Mouse (Mus musculus) limb, embryonic 15.5 days (tissue): ENCODE data around the gene Slc2a13. TPM values are rescaled to one million over a fixed set of nuclear protein-coding genes. Genes with fewer than 3 reads are reported as not detected.
A peak's percentile ranks its signal among the peaks of the same experiment; 100 is the strongest.

Experiments
- ATAC-seq: fragments of 200-750 bp; cut with Nextera tagmentation; 2 replicates; pipeline ENCODE4 v1.8.0; 2017; ENCODE audit warnings: low read depth, moderate TSS enrichment; ENCODE audit not compliant: insufficient number of reproducible peaks, low FRiP score, low TSS enrichment
- H3K27ac ChIP-seq: fragments of 300-500 bp; sonication (generic); 2 replicates; pipeline ENCODE4 v1.5.1; 2015; ENCODE audit warnings: moderate library complexity, mild to moderate bottlenecking, inconsistent platforms
- H3K27me3 ChIP-seq: fragments of 300-500 bp; sonication (generic); 2 replicates; pipeline ENCODE4 v1.6.1; 2015; ENCODE audit warnings: inconsistent platforms
- H3K36me3 ChIP-seq: fragments of 300-500 bp; sonication (generic); 2 replicates; pipeline ENCODE4 v1.6.1; 2015; ENCODE audit warnings: inconsistent platforms
- H3K4me1 ChIP-seq: fragments of 300-500 bp; sonication (generic); 2 replicates; pipeline ENCODE4 v1.6.1; 2015; ENCODE audit warnings: inconsistent platforms
- H3K4me2 ChIP-seq: fragments of 300-500 bp; sonication (generic); 2 replicates; pipeline ENCODE4 v1.6.1; 2015; ENCODE audit warnings: mild to moderate bottlenecking, inconsistent platforms
- H3K4me3 ChIP-seq: fragments of 300-500 bp; sonication (generic); 2 replicates; pipeline ENCODE4 v1.5.1; 2015; ENCODE audit warnings: mild to moderate bottlenecking, inconsistent platforms
- H3K9ac ChIP-seq: fragments of 300-500 bp; sonication (generic); 2 replicates; pipeline ENCODE4 v1.6.1; 2015; ENCODE audit warnings: inconsistent platforms
- H3K9me3 ChIP-seq: fragments of 300-500 bp; sonication (generic); 2 replicates; pipeline ENCODE4 v1.6.1; 2016; ENCODE audit warnings: inconsistent platforms
- WGBS: fragments of 180-500 bp; shearing (Covaris S2); methylation state at CpG from one replicate; pipeline ENCODE4 v1.1.7; 2015; 5-methylcytosine and 5-hydroxymethylcytosine counted together
- polyA plus RNA-seq: library from polyadenylated mRNA; unstranded; fragments of >200 nt; fragmentation: Nextera tagmentation; extraction: Ambion mirVana; gene quantifications from 2 replicates; pipeline ENCODE4 v1.2.1, GENCODE M21; 2015

Gene Slc2a13
- polyA plus RNA-seq, 1 experiment from 2014 or later: 2.1 TPM

GRCm38 (mm10) chr15:91372464-91373202, 200.4 kb downstream of the Slc2a13 start:
- Histone ChIP-seq H3K9me3 (no peaks in the 10 kb centered on the region), H3K27me3 (no peaks in the 10 kb centered on the region), H3K4me3 (no peak overlapping the region), H3K36me3 (no peaks in the 10 kb centered on the region), H3K4me1 (peaks cover 17% of the 10 kb centered on the region), H3K27ac (peak overlapping the region; percentile 38; the same call in 1 of the 2 replicates), H3K9ac (no peak overlapping the region), H3K4me2 (no peak overlapping the region)
- ATAC-seq: peak; percentile 10; the same call in 1 of the 2 replicates
- 59% methylated on average over 9 of the region's 9 CpGs for WGBS

- 0 out of 2 replicates have a peak, but pooled peaks have one; percentile 63 for ATAC-seq
- Histone ChIP-seq H3K4me1 (peaks cover 17% of the 10 kb centered on the region), H3K4me3 (no peak overlapping the region), H3K4me2 (no peak overlapping the region), H3K9ac (no peak overlapping the region), H3K9me3 (no peaks in the 10 kb centered on the region), H3K27me3 (no peaks in the 10 kb centered on the region), H3K27ac (0 out of 2 replicates have a peak overlapping the region, but pooled peaks have one; percentile 38), H3K36me3 (no peaks in the 10 kb centered on the region)
- WGBS: 24% methylated on average over 7 of the region's 7 CpGs
Observed at GRCm38 (mm10) chr15:91371859-91372394, 201.1 kb downstream of the Slc2a13 start.

DNA sequence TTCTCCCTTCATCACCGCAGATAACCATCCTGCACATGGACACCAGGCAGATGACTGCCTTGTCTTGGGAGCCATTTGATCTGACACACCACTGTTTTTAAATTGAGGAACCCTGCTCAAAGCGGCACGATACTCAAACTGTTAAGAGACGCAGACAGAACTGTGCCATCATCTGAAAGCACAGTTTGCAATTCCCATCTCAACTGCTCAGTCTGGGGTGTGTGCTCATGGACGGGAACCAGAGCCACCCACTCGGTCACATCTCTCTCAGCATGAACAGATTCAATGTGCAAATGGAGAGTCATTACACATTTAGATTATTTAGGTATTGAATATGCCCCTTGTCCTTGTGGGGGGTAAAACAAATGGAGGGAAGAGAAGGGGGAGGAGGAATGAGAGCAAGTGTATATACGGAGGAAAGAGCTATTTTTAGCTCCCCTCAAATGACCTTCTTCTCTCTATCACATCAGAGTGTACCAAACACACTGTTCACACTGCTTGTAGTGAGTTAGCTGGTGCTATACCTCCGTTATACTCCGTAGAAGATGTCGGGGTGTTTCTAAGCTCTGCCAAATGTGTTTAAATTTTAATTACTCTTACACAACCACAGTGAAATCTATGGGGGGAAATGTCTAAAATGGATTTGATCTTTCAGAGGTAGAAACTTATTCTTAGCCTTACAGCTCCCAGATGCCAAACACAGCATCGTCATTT, 203.2 kb downstream of the Slc2a13 start:
- WGBS: 74% methylated on average over 11 of the region's 11 CpGs
- Histone ChIP-seq H3K9ac (no peak overlapping the region), H3K27me3 (no peaks in the 10 kb centered on the region), H3K27ac (no peak overlapping the region), H3K4me1 (peaks cover 17% of the 10 kb centered on the region), H3K4me3 (no peak overlapping the region), H3K9me3 (no peaks in the 10 kb centered on the region), H3K36me3 (no peaks in the 10 kb centered on the region), H3K4me2 (no peak overlapping the region)
- no peak for ATAC-seq

- no peak for ATAC-seq
- H3K9me3 ChIP-seq: no peaks in the 10 kb centered on the region
- H3K4me2 ChIP-seq: no peak overlapping the region
- WGBS: 82% methylated on average over 2 of the region's 2 CpGs
- no peaks in the 10 kb centered on the region for H3K36me3 ChIP-seq
- H3K27ac ChIP-seq: no peak overlapping the region
- H3K4me3 ChIP-seq: no peak overlapping the region
- no peaks in the 10 kb centered on the region for H3K4me1 ChIP-seq
- H3K27me3 ChIP-seq: no peaks in the 10 kb centered on the region
- no peak overlapping the region for H3K9ac ChIP-seq
Observed at GRCm38 (mm10) chr15:91360495-91360894, 212.6 kb downstream of the Slc2a13 start.

DNA sequence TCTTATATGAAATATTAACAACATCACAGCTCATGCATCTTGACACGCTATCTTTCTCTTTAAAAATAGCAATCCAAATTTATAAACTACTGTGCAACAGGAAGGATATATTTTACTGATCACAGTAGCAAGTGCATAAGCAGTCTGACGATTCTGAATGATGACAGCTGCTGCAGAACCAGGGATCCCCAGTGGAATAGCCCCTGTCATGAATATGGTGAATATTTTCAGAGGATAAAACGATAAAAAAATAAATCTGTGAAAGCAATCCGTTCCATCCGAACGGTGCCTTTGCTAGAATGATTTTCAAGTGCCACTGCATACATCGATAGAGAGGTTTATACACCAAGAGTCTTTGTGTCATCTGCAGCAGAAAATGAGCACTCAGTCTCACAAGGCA, 222.1 kb downstream of the Slc2a13 start:
- no peak overlapping the region for H3K27ac ChIP-seq
- no peaks in the 10 kb centered on the region for H3K9me3 ChIP-seq
- no peak overlapping the region for H3K9ac ChIP-seq
- no peaks in the 10 kb centered on the region for H3K27me3 ChIP-seq
- H3K4me2 ChIP-seq: no peak overlapping the region
- no peaks in the 10 kb centered on the region for H3K4me1 ChIP-seq
- WGBS: 87% methylated on average over 7 of the region's 7 CpGs
- ATAC-seq: no peak
- H3K36me3 ChIP-seq: no peaks in the 10 kb centered on the region
- H3K4me3 ChIP-seq: no peak overlapping the region

- ATAC-seq: no peak
- no peak overlapping the region for H3K27ac ChIP-seq
- 83% methylated on average over 1 of the region's 1 CpGs for WGBS
- no peaks in the 10 kb centered on the region for H3K4me1 ChIP-seq
- H3K27me3 ChIP-seq: no peaks in the 10 kb centered on the region
- no peak overlapping the region for H3K4me2 ChIP-seq
- H3K36me3 ChIP-seq: no peaks in the 10 kb centered on the region
- H3K9me3 ChIP-seq: no peaks in the 10 kb centered on the region
- H3K9ac ChIP-seq: no peak overlapping the region
- no peak overlapping the region for H3K4me3 ChIP-seq
Observed at GRCm38 (mm10) chr15:91338350-91338749, 234.7 kb downstream of the Slc2a13 start.

DNA sequence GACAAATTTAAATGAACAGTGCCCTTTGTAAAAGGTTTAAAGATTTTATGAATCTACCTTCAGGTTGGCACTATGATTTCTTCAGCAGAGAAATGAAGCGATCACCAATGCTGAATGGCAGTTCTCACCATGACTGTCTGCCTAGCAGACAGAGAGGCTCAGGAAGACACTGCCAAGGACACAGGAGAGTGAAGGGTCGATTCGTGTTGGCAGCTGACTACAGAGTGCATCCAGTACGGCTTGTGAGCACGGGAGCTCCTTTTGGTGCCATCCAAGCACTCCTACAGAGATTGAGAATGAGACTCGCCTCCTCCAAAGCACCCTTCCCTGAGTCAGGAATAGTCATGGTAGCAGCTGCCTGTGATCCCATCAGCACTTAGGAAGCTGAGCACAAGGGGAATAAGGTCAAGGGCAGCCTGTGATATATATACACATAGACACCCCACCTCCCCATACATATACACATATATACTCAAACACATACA, 238.6 kb downstream of the Slc2a13 start:
- H3K4me1 ChIP-seq: no peaks in the 10 kb centered on the region
- H3K27ac ChIP-seq: no peak overlapping the region
- H3K36me3 ChIP-seq: no peaks in the 10 kb centered on the region
- H3K9me3 ChIP-seq: no peaks in the 10 kb centered on the region
- ATAC-seq: no peak
- H3K27me3 ChIP-seq: no peaks in the 10 kb centered on the region
- 83% methylated on average over 6 of the region's 6 CpGs for WGBS
- H3K4me3 ChIP-seq: no peak overlapping the region
- no peak overlapping the region for H3K4me2 ChIP-seq
- no peak overlapping the region for H3K9ac ChIP-seq

DNA sequence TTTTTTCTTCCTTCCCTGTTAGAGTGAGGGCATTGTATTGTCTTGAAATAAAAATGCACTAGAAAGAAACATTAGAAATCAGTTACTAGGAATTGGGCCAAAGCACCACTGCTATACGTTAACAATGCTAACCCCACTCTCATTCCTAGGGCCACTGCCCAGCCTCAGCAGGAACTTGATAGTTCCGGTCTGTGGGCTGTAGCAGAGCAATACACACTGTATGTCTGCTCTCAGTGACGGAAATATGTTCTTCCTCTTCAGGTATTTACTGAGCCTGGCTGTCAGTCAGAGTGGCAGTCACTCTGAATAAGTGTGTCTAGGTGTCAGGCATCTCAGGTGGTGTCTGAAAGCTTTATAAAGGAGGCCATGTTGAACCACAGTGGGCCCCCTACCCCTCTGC, 245.3 kb downstream of the Slc2a13 start:
- whole genome bisulfite sequencing: 46% methylated on average over 3 of the region's 3 CpGs
- ATAC-seq: no peak
- no peak overlapping the region for H3K4me3 ChIP-seq
- H3K4me2 ChIP-seq: no peak overlapping the region
- no peaks in the 10 kb centered on the region for H3K27me3 ChIP-seq
- no peaks in the 10 kb centered on the region for H3K9me3 ChIP-seq
- H3K4me1 ChIP-seq: 0 out of 2 replicates have a peak, but pooled peaks cover 2% of the 10 kb centered on the region
- H3K9ac ChIP-seq: no peak overlapping the region
- no peaks in the 10 kb centered on the region for H3K36me3 ChIP-seq
- no peak overlapping the region for H3K27ac ChIP-seq

GRCm38 (mm10) chr15:91327023-91327422, 246.0 kb downstream of the Slc2a13 start:
- no peak for ATAC-seq
- H3K4me2 ChIP-seq: no peak overlapping the region
- 32% methylated on average over 4 of the region's 4 CpGs for WGBS
- H3K4me3 ChIP-seq: no peak overlapping the region
- H3K36me3 ChIP-seq: no peaks in the 10 kb centered on the region
- H3K27ac ChIP-seq: no peak overlapping the region
- no peaks in the 10 kb centered on the region for H3K27me3 ChIP-seq
- 0 out of 2 replicates have a peak, but pooled peaks cover 2% of the 10 kb centered on the region for H3K4me1 ChIP-seq
- H3K9me3 ChIP-seq: no peaks in the 10 kb centered on the region
- no peak overlapping the region for H3K9ac ChIP-seq

DNA sequence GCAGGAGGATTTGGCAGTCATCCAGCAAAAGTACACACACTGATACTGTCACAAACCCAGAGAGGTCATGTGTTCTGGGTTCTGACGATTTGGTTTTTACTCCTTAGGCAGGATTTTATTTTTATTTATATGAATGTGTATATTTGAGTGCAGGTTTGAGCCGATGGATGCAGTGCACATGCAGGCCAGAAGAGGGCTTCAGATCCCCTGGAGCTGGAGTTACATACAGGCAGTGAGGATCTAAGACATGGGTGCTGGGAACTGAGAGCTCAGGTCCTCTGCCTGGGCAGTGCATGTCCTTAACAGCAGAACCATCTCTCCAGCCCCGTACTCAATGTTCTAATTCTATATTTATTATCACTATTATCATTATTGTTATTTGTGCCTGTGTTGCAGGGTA, 253.7 kb downstream of the Slc2a13 start:
- H3K9me3 ChIP-seq: no peaks in the 10 kb centered on the region
- peaks cover 4% of the 10 kb centered on the region for H3K4me1 ChIP-seq
- ATAC-seq: no peak
- H3K9ac ChIP-seq: no peak overlapping the region
- H3K27ac ChIP-seq: no peak overlapping the region
- no peaks in the 10 kb centered on the region for H3K36me3 ChIP-seq
- no peak overlapping the region for H3K4me2 ChIP-seq
- H3K4me3 ChIP-seq: no peak overlapping the region
- WGBS: 58% methylated on average over 3 of the region's 3 CpGs
- H3K27me3 ChIP-seq: no peaks in the 10 kb centered on the region

GRCm38 (mm10) chr15:91316964-91317363, 256.1 kb downstream of the Slc2a13 start:
- Histone ChIP-seq H3K27me3 (no peaks in the 10 kb centered on the region), H3K9ac (no peak overlapping the region), H3K4me2 (no peak overlapping the region), H3K4me1 (peaks cover 7% of the 10 kb centered on the region), H3K4me3 (no peak overlapping the region), H3K36me3 (no peaks in the 10 kb centered on the region), H3K27ac (no peak overlapping the region), H3K9me3 (no peaks in the 10 kb centered on the region)
- WGBS: 68% methylated on average over 4 of the region's 4 CpGs
- ATAC-seq: no peak
